Mouse (Mus musculus) granulocyte monocyte progenitor cell, adult 5-6 weeks (primary cell): ENCODE measurements around the gene Gm9573. TPM values are rescaled to one million over a fixed set of nuclear protein-coding genes. Genes with fewer than 3 reads are reported as not detected.

ENCODE experiments used
- ATAC-seq: replicated peaks from 2 replicates; pipeline ENCODE4 v1.8.0; 2016; ENCODE audit warnings: mild to moderate bottlenecking, moderate TSS enrichment, inconsistent platforms; ENCODE audit not compliant: poor library complexity, severe bottlenecking
- total RNA-seq, 2 experiments: library from RNA; stranded (forward) in 1 of 2; stranded (reverse) in 1 of 2; fragments of 200-712, 200-1000 nt in 1 of 2; fragments of >200 nt in 1 of 2; fragmentation: Nextera tagmentation in 1 of 2; gene quantifications; 2 replicates each; pipeline ENCODE4 v1.2.3; 2014 to 2017

Gm9573 gene
- total RNA-seq (2014; fragmentation: Nextera tagmentation) (not detected in 2 replicates), total RNA-seq (2017) (not detected in 2 replicates)

DNA sequence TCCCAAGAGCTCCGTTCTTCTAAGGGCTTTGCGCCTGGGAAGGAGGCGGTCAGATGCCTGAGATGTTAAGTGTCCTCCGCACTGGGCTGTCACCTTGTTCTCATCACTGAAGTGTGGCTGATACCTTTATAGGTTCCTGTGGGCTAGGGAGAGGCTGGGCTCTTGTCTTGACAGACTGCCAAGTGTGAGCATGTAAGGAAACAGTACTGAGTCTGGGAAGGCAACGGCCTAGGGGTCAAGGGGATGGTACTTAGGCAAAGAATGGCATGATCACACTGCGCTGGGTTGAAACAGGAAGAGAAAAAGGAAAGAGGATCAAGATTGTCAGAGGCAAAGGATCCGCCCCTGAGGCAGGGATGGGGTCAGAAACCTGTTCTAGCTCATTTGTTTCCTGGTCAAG lies at the start of gene Gm9573:
Gene Gm9573, minus strand, starts transcription at position 101 of the 400 bp plus-strand sequence.
- ATAC-seq: no peak

GRCm38 (mm10) chr17:35673416-35674035 lies 47.1 kb upstream of the Gm9573 start, which contains the start of gene Gtf2h4:
Gtf2h4 (minus strand) TSS chr17:35673739.
- ATAC-seq: peak; percentile 99

- no peak for ATAC-seq
Observed at GRCm38 (mm10) chr17:35672527-35672926, 46.1 kb upstream of the Gm9573 start.

DNA sequence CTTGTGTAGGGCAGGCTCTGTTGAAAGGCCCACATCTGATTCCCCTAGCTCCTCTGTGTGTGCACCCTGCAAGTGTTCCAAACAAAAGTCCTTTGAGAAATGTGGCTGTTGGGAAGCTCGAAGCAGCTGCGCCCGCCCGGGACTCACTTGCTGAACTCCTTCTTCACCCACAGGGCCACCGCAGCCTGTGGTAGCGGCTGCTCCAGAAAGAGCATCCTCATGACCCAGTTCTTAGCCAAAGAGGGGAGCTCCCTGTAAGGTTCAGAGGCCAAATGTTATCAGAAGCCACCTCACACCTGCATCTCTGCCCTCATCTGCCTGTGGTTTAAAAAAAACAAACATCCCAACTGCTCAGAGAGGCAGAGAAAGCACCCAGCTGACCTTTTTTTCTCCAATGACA lies 45.4 kb upstream of the Gm9573 start:
- no peak for ATAC-seq

- ATAC-seq: no peak
Observed at GRCm38 (mm10) chr17:35669731-35670130, 43.3 kb upstream of the Gm9573 start.

GRCm38 (mm10) chr17:35667334-35668065 lies 41.1 kb upstream of the Gm9573 start, which contains the start of gene Vars2:
Vars2 (minus strand) TSS chr17:35667592.
- peak; percentile 91 for ATAC-seq

DNA sequence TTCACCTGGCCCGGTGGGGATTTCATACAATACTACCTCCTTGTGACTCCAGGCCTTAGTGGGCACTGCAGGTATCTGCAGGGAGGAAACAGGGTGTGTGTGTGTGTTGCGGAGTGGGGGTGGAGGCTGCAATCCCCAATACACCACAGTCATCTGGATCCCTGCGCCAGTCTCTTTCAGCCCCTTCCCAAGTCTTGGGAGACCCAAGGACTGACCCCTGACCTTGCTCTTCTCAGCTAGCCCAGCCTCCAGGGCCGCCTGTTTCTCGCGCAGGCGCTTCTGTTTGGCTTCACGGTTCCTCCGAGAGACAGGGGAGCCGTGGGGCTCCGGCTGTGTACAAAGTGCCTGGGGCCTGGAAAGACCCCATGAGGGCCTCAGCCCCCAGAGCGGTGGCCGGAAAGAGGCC lies 40.4 kb upstream of the Gm9573 start:
- ATAC-seq: peak; percentile 5; the same call in 1 of the 2 replicates

- peak; percentile 58 for ATAC-seq
Observed at GRCm38 (mm10) chr17:35665957-35666515, 39.6 kb upstream of the Gm9573 start.

GRCm38 (mm10) chr17:35653086-35653485 lies 26.6 kb upstream of the Gm9573 start:
- no peak for ATAC-seq

DNA sequence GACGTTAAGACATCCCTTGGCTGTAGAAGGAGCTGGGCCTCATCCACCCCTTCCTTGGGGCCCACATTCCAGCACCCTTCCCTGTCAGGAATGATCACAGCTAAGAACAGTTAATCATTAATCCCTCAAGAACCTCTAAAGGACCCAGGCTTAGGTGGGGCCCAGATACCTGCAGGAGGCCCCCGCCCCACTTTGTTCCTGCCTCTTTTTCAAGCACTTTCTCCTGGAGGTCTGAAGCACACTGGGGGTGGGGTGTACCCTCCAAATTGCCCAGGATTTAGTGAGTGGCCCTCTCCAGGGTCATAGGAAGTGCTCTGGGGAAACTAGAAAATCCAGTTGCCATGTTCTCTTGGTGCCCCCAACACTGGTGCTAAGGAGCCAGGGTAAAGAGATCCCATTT lies 23.0 kb upstream of the Gm9573 start:
- ATAC-seq: no peak

GRCm38 (mm10) chr17:35643609-35644236 lies 17.3 kb upstream of the Gm9573 start, which contains the start of gene Mucl3:
Mucl3 (minus strand) TSS chr17:35643695.
- ATAC-seq: no peak

- no peak for ATAC-seq
Observed at GRCm38 (mm10) chr17:35639352-35639751, 12.9 kb upstream of the Gm9573 start.

- ATAC-seq: no peak
Observed at GRCm38 (mm10) chr17:35638475-35639190, 12.2 kb upstream of the Gm9573 start.

DNA sequence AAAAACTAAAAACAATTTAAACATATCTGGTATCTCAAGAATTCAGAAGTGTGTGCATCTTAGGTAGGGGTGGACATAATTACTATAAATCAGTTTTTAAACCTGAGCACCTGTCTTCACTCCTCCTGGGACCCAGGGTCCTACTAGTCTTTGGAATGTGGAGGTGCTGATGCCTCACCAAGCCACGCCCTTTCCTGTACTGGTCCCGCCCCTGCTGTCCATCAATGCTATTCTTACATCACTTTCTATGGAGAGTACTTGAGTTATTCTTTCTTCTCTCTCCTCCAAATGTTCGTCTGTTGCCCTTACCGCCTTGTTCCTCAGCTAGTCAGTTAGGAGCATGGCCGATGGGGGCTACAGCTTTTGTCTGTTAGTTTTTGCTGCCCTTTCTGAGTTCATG lies 9.9 kb upstream of the Gm9573 start:
- ATAC-seq: peak; percentile 58

- peak; percentile 66 for ATAC-seq
Observed at GRCm38 (mm10) chr17:35635699-35636111, 9.3 kb upstream of the Gm9573 start.

GRCm38 (mm10) chr17:35635202-35635601 lies 8.8 kb upstream of the Gm9573 start:
- ATAC-seq: no peak; the same call in 1 of the 2 replicates

GRCm38 (mm10) chr17:35633992-35634391 lies 7.6 kb upstream of the Gm9573 start:
- ATAC-seq: no peak

DNA sequence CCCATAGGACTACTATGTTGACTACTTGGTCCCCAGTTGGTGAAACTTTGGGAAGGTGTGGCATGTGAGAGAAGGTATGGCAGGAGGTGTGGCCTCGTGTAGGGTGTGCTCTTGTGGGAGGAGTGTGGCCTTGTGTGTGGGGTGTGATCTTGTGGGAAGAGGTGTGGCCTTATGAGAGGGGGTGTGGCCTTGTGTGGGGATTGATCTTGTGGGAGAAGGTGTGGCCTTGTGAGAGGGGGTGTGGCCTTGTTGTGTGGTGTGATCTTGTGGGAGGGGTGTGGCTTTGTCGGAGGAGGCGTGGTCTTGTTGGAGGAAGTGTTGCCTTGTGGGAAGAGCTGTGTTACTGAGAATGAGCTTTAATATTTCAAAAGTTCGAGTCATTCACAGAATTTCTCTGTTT lies 9.3 kb downstream of the Gm9573 start:
- peak; percentile 59 for ATAC-seq

- ATAC-seq: no peak
Observed at GRCm38 (mm10) chr17:35601736-35602354, 24.6 kb downstream of the Gm9573 start.

DNA sequence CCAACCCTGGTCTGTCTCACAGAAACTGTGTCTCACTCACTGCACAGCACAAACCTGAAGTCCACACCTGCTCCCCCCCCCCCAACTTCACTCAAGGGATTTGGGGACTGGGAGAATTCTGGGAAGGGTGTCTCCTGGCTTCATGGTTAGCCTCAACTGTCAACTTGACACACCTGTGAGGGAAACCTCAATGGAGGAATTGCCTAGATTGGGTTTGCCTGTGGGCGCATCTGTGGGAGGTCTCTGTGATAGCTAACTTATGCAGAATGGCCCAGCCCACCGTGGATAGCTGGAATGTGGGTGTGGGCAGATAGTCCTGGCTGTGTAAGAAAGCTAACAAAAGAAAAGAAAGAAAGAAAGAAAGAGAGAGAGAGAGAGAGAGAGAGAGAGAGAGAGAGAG lies 25.2 kb downstream of the Gm9573 start, which contains the start of gene Sfta2:
Gene Sfta2, plus strand, starts transcription at position 301 of the 400 bp plus-strand sequence.
- ATAC-seq: no peak
